Mouse (Mus musculus): ENCODE data around the gene Guca2b.

DNA sequence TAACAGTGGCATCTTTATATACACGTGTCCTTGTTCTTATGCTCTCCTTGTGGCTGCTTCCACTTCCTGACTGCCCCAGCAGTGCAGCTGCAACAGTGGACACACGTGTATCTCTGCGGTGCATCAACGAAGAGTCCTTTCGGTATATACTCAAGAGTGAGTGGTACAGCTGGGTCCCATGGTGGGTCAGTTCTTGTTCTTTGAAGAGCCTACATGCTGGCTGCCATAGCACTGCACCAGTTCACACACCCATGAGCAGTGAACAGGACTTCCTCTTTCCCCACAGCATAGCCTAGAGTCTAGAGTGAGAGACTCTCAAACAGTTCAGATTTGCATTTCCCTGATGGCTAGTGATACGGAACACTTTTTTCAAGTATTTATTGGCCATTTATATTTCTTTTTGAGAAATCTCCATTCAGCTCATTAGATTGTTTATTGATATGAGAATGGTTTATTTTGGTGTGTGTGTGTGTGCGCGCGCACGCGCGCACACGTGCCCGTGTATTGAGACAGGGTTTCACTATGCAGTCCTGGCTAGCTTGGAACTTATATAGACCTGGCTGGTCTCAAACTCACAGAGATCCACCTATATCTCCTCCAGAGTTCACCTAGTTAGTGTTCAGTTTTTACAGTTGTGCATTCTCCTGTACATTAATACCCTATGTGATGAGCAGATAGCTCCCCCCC is 4.8 kb upstream of the Guca2b start:
- TF ChIP-seq CTCF (IDR thresholded peaks at IDR 0.05; ENCODE audit: extremely low read depth, insufficient read length, insufficient replicate concordance, low read depth, low read length) (no peak), POLR2A (IDR thresholded peaks at IDR 0.05; ENCODE audit: low read depth, low read length) (no peak)
